Mouse (Mus musculus) forebrain, embryonic 14.5 days (tissue): ENCODE data around the gene Slc6a4. TPM values are rescaled to one million over a fixed set of nuclear protein-coding genes. Genes with fewer than 3 reads are reported as not detected.
"Not testable (repeated sequence)": the region's sequence is repeated elsewhere in the genome, so short reads cannot be mapped to it uniquely, and the experiment has no call there.

Source experiments
- ATAC-seq: fragments of 200-750 bp; cut with Nextera tagmentation; 2 replicates; pipeline ENCODE4 v1.8.0; 2017; ENCODE audit warnings: mild to moderate bottlenecking, moderate library complexity
- DNase-seq: peaks from one replicate; pipeline ENCODE4 v3.0.0-alpha.2; 2015; ENCODE audit warnings: low spot score
- H3K27ac ChIP-seq: fragments of 300-500 bp; sonication (generic); 2 replicates; pipeline ENCODE4 v1.5.1; 2014; ENCODE audit warnings: low read depth, mild to moderate bottlenecking, control low read depth, low read length, moderate library complexity
- H3K27me3 ChIP-seq: fragments of 300-500 bp; sonication (generic); replicated peaks from 2 replicates; pipeline ENCODE4 v1.6.1; 2014; ENCODE audit warnings: low read length, control low read depth, mixed read lengths; ENCODE audit not compliant: control insufficient read depth, insufficient read depth
- H3K36me3 ChIP-seq: fragments of 300-500 bp; sonication (generic); 2 replicates; pipeline ENCODE4 v1.6.1; 2014; ENCODE audit warnings: low read length, control low read depth; ENCODE audit not compliant: control insufficient read depth, insufficient read depth
- H3K4me1 ChIP-seq: fragments of 300-500 bp; sonication (generic); 2 replicates; pipeline ENCODE4 v1.6.1; 2014; ENCODE audit warnings: antibody characterized with exemption, low read length, control low read depth; ENCODE audit not compliant: control insufficient read depth, insufficient read depth
- H3K4me2 ChIP-seq: fragments of 300-500 bp; sonication (generic); 2 replicates; pipeline ENCODE4 v1.6.1; 2014; ENCODE audit warnings: mild to moderate bottlenecking, control low read depth, low read length
- H3K4me3 ChIP-seq: fragments of 300-500 bp; sonication (generic); 2 replicates; pipeline ENCODE4 v1.5.1; 2014; ENCODE audit warnings: low read depth, low read length, control low read depth
- H3K9ac ChIP-seq: fragments of 300-500 bp; sonication (generic); 2 replicates; pipeline ENCODE4 v1.6.1; 2014; ENCODE audit warnings: mild to moderate bottlenecking, low read length, control low read depth, moderate library complexity
- H3K9me3 ChIP-seq: fragments of 300-500 bp; sonication (generic); replicated peaks from 2 replicates; pipeline ENCODE4 v1.6.1; 2016; ENCODE audit warnings: low read length, control low read depth, mixed read lengths; ENCODE audit not compliant: control insufficient read depth
- WGBS: fragments of 180-500 bp; shearing (Covaris S2); extraction: QIAGEN DNeasy Blood & Tissue Kit; methylation state at CpG from one replicate; pipeline ENCODE4 v1.1.7; 2014; 5-methylcytosine and 5-hydroxymethylcytosine counted together
- polyA plus RNA-seq: library from polyadenylated mRNA; unstranded; fragments of >200 nt; fragmentation: Nextera tagmentation; extraction: Ambion mirVana; gene quantifications from 2 replicates; pipeline ENCODE4 v1.2.1, GENCODE M21; 2014

The Slc6a4 gene
- polyA plus RNA-seq, 1 experiment from 2014 or later = 0.10 TPM

- H3K4me3 ChIP-seq = no peak overlapping the region
- no peak overlapping the region for H3K27ac ChIP-seq
- H3K4me2 ChIP-seq = no peak overlapping the region
- no peaks in the 10 kb centered on the region for H3K27me3 ChIP-seq
- ATAC-seq = no peak
- DNase-seq = no peak
- no peak overlapping the region for H3K9ac ChIP-seq
- H3K9me3 ChIP-seq = no peaks in the 10 kb centered on the region
- peaks cover 17% of the 10 kb centered on the region for H3K36me3 ChIP-seq
- no peaks in the 10 kb centered on the region for H3K4me1 ChIP-seq
- 78% methylated on average over 4 of the region's 4 CpGs for WGBS
These were observed 43.5 kb downstream of the Slc6a4 start for GRCm38 (mm10) chr11:77041891-77042290.

DNA sequence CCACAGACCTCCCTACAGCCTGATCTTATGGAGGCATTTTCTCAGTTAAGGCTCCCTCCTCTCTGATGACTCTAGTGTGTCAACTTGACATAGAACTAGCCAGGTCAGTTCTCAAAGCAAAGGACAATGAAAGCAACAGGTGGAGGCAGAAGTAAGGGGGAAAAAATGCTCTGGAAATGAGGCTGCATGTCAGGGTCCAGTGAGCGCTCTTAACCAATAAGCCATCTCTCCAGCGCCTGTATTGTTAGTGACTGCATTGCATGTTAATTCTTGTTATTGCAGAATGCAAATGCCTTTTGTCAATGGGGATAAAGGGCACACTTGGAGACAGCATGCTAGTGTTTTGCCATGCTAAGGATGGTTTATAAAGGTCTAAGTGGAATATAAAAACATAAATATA lies 44.4 kb downstream of the Slc6a4 start:
- Histone ChIP-seq H3K27ac (no peak overlapping the region), H3K4me1 (no peaks in the 10 kb centered on the region)
- DNase-seq = no peak

DNA sequence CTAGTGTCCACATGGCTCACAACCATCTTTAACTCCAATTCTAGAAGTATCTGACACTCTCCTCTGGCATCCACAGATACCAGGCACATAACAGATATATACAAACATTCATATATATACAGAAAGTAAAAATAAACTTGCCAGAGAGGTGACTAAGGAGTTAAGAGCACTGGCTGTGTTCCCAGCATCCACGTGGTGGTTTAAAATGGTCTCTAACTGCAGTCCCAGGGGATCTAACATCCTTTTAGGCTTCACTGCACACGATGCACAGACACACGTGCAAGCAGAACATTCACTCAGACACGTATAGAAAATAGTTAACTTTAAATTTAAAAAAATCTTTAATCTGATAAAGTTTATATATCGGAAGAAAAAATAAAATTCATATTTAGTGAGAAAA lies 63.5 kb downstream of the Slc6a4 start:
- no peak for ATAC-seq
- no peak overlapping the region for H3K9ac ChIP-seq
- peak; percentile 7 for DNase-seq
- H3K4me1 ChIP-seq = no peaks in the 10 kb centered on the region
- H3K4me3 ChIP-seq = no peak overlapping the region
- H3K36me3 ChIP-seq = no peaks in the 10 kb centered on the region
- 59% methylated on average over 5 of the region's 5 CpGs for WGBS
- no peaks in the 10 kb centered on the region for H3K9me3 ChIP-seq
- H3K4me2 ChIP-seq = no peak overlapping the region
- no peaks in the 10 kb centered on the region for H3K27me3 ChIP-seq
- no peak overlapping the region for H3K27ac ChIP-seq

More for the DNA sequence above, 44.4 kb downstream of the Slc6a4 start:
- no peaks in the 10 kb centered on the region for H3K9me3 ChIP-seq
- no peak for ATAC-seq
- peaks cover 18% of the 10 kb centered on the region for H3K36me3 ChIP-seq
- H3K4me3 ChIP-seq = no peak overlapping the region
- no peak overlapping the region for H3K9ac ChIP-seq
- H3K27me3 ChIP-seq = no peaks in the 10 kb centered on the region
- 68% methylated on average over 2 of the region's 2 CpGs for whole genome bisulfite sequencing
- no peak overlapping the region for H3K4me2 ChIP-seq

DNA sequence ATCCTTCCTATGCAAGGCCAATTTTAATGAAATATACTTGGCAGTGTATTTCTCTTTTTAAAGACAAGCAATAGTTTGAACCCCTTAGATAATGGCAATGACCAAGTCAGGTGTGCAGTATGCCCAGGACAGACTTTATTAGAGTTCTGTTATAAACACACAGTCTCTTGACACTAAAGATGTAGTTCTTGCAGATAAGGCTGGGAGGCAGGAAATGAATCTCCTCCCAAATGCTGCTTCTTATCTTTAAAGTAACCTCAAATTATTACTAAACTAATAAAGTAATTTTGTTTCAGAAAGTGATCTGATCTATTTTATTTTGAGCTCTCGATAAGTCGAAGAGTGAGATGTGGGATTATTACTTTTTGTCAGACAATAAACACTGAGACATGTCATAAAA lies 65.0 kb downstream of the Slc6a4 start:
- ATAC-seq = no peak
- WGBS = 94% methylated on average over 2 of the region's 2 CpGs

DNA sequence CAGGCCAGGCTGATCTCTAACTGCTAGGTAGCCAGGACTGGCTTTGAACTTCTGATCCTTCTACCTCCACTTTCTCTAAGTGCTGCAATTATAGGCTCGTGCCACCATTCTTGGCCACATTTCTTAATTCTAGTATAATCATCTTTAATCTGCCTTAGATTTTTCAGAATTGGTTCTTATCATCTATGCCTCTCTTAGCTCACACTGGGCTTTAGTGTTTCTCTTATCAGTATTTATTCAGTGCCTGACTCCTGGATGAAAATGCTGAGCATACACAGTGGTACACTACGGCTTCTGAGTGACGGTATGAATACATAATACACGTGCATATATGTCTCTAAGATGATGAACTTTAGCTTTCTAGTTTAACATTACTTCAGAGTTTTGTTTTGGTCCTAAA lies 70.4 kb downstream of the Slc6a4 start:
- no peak for DNase-seq
- 95% methylated on average over 4 of the region's 4 CpGs for WGBS
- ATAC-seq = no peak

More for the DNA sequence above, 65.0 kb downstream of the Slc6a4 start:
- Histone ChIP-seq H3K4me3 (no peak overlapping the region), H3K4me1 (no peaks in the 10 kb centered on the region), H3K4me2 (no peak overlapping the region), H3K36me3 (no peaks in the 10 kb centered on the region), H3K9ac (no peak overlapping the region), H3K9me3 (no peaks in the 10 kb centered on the region), H3K27ac (no peak overlapping the region), H3K27me3 (no peaks in the 10 kb centered on the region)
- DNase-seq = no peak

GRCm38 (mm10) chr11:77070721-77071120 lies 72.3 kb downstream of the Slc6a4 start:
- Histone ChIP-seq H3K27ac (no peak overlapping the region), H3K9me3 (no peaks in the 10 kb centered on the region), H3K4me2 (no peak overlapping the region), H3K9ac (no peak overlapping the region), H3K4me1 (no peaks in the 10 kb centered on the region), H3K27me3 (no peaks in the 10 kb centered on the region), H3K36me3 (peaks cover 24% of the 10 kb centered on the region), H3K4me3 (no peak overlapping the region)
- no peak for ATAC-seq
- WGBS = 73% methylated on average over 4 of the region's 4 CpGs
- DNase-seq = no peak

More for the DNA sequence above, 70.4 kb downstream of the Slc6a4 start:
- no peak overlapping the region for H3K27ac ChIP-seq
- peaks cover 11% of the 10 kb centered on the region; the same call in 1 of the 2 replicates for H3K36me3 ChIP-seq
- H3K9ac ChIP-seq = no peak overlapping the region
- no peaks in the 10 kb centered on the region for H3K27me3 ChIP-seq
- no peaks in the 10 kb centered on the region for H3K4me1 ChIP-seq
- no peak overlapping the region for H3K4me2 ChIP-seq
- H3K9me3 ChIP-seq = no peaks in the 10 kb centered on the region
- no peak overlapping the region for H3K4me3 ChIP-seq

- ATAC-seq, H3K9me3 ChIP-seq, H3K27me3 ChIP-seq, H3K27ac ChIP-seq, DNase-seq, H3K4me1 ChIP-seq: not testable (repeated sequence)
- WGBS = 54% methylated on average over 4 of the region's 4 CpGs
- H3K4me3 ChIP-seq = peak overlapping the region; percentile 85
- H3K36me3 ChIP-seq = peaks cover 16% of the 10 kb centered on the region
- H3K4me2 ChIP-seq = peak overlapping the region; percentile 92
- H3K9ac ChIP-seq = peak overlapping the region; percentile 85
These were observed 78.9 kb downstream of the Slc6a4 start for GRCm38 (mm10) chr11:77077331-77077730.

GRCm38 (mm10) chr11:77077792-77078191 lies 79.4 kb downstream of the Slc6a4 start:
- 3% methylated on average over 16 of the region's 16 CpGs for WGBS

DNA sequence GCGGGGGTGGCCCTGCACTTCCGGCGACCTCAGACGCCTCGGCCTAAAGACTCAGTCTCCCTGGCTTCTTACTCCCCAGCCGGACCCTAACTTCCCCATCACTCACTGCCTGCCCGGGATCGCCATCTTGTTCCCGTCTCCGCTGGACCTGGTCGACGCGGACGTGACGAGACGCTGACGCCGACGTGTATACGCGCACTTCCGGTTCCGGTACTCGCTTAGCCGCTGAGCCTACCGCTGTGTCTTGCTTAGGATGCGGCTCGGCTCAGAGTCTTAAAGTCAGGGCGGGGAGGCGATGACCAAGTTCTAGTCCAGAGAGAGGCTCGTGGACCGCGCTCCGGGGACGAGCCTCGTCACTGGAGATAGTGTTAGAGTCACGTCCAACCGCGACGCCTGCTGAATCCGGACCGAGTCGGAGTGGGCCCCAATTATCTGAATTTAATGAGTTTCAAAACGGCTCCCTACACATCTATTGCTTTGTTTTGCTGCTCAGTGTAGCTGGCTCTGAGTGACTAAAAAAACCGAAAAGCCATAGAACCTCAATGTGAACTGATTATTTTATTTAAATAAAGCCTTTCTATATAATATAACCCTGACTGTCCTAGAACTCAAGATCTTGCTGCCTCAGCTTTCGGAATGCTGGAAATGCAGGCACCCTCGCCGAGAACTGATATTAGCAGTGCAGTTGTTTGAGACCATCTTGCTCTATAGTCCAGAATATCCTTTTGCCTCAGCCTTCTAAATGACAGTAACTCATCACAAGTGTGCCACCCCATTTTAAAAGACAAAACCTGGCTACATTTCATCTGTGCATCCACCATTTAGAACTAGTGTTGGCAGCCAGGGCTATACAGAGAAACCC lies 80.1 kb downstream of the Slc6a4 start, which contains the start of gene Nsrp1:
TSS of gene Nsrp1 (minus strand) at position 163 of the 862 bp plus-strand sequence.
- H3K4me2 ChIP-seq = peak within 1 kb of the TSS; percentile 92
- no peaks in the 10 kb centered on the region for H3K4me1 ChIP-seq
- peak; percentile 98 for DNase-seq
- H3K9ac ChIP-seq = peak within 1 kb of the TSS; percentile 85
- WGBS = 3% methylated on average over 48 of the region's 48 CpGs
- H3K9me3 ChIP-seq = no peaks in the 10 kb centered on the region
- no peaks in the 10 kb centered on the region for H3K27me3 ChIP-seq
- H3K4me3 ChIP-seq = peak within 1 kb of the TSS; percentile 85
- peak within 1 kb of the TSS; percentile 93 for H3K27ac ChIP-seq
- peaks cover 15% of the 10 kb centered on the region for H3K36me3 ChIP-seq
- peak; percentile 100 for ATAC-seq

More at GRCm38 (mm10) chr11:77077792-77078191, 79.4 kb downstream of the Slc6a4 start:
- peak overlapping the region; percentile 85 for H3K9ac ChIP-seq
- peak; percentile 9 for DNase-seq
- peak overlapping the region; percentile 92 for H3K4me2 ChIP-seq
- no peaks in the 10 kb centered on the region for H3K9me3 ChIP-seq
- H3K36me3 ChIP-seq = peaks cover 15% of the 10 kb centered on the region
- H3K27ac ChIP-seq = peak overlapping the region; percentile 93
- H3K4me3 ChIP-seq = peak overlapping the region; percentile 85
- no peaks in the 10 kb centered on the region for H3K27me3 ChIP-seq
- H3K4me1 ChIP-seq = no peaks in the 10 kb centered on the region
- ATAC-seq = peak; percentile 6; the same call in 1 of the 2 replicates
